Mouse (Mus musculus) cortical plate, adult 2 months (tissue): Measurements from ENCODE around the gene Zc3h12a.

ENCODE experiments used
- CTCF ChIP-seq: fragments of 200-500 bp; IDR thresholded peaks from 2 replicates; pipeline ENCODE4 v1.5.1; 2011; ENCODE audit warnings: mild to moderate bottlenecking, control low read depth, low read length; ENCODE audit not compliant: insufficient read depth; ENCODE audit errors: extremely low read depth
- POLR2A ChIP-seq: fragments of 200-500 bp; IDR thresholded peaks from 2 replicates; pipeline ENCODE4 v1.6.1; 2011; ENCODE audit warnings: mild to moderate bottlenecking, low read length, control low read depth; ENCODE audit not compliant: insufficient read depth; ENCODE audit errors: extremely low read depth

DNA sequence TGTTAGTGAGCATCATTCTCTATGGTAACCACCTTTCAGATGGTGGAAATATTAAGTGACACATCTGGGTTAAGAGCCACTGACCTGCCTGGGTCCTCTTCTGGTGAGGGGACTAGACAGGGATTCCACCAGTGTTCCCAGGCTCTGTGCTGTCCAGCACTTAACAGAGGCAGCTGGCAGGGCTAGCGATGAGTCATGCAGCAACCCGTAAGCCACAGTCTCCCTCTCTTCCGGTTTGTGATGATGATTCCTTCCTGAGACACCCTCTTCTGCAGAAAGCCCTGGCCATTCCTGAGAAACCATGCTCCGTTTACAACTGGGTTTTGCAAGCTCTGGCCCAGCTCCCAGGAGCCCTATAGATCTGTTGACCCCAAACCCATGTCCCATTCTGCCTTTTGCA lies 3.9 kb upstream of the Zc3h12a start:
- TF ChIP-seq CTCF: no peak
- no peak for TF ChIP-seq POLR2A
